Mouse (Mus musculus) liver, embryonic 11.5 days (tissue): ENCODE data around the gene Spock2. TPM values are rescaled to one million over a fixed set of nuclear protein-coding genes. Genes with fewer than 3 reads are reported as not detected.
"Not testable (repeated sequence)": the region's sequence is repeated elsewhere in the genome, so short reads cannot be mapped to it uniquely, and the experiment has no call there.

Source experiments
- ATAC-seq: fragments of 200-750 bp; cut with Nextera tagmentation; replicated peaks from 2 replicates; pipeline ENCODE4 v1.8.0; 2017; ENCODE audit warnings: moderate number of reproducible peaks, mild to moderate bottlenecking, moderate TSS enrichment, moderate library complexity; ENCODE audit not compliant: low FRiP score
- DNase-seq: peaks from one replicate; pipeline ENCODE4 v3.0.0-alpha.2; 2017; ENCODE audit warnings: low spot score
- H3K27ac ChIP-seq: fragments of 300-500 bp; sonication (generic); 2 replicates; pipeline ENCODE4 v1.5.1; 2014; ENCODE audit warnings: mild to moderate bottlenecking, low read depth, low read length, control low read depth
- H3K27me3 ChIP-seq: fragments of 300-500 bp; sonication (generic); replicated peaks from 2 replicates; pipeline ENCODE4 v1.6.1; 2014; ENCODE audit warnings: low read length, mixed read lengths; ENCODE audit not compliant: control insufficient read depth, insufficient read depth
- H3K36me3 ChIP-seq: fragments of 300-500 bp; sonication (generic); 2 replicates; pipeline ENCODE4 v1.6.1; 2014; ENCODE audit warnings: mild to moderate bottlenecking, low read length, moderate library complexity, mixed read lengths; ENCODE audit not compliant: control insufficient read depth, insufficient read depth
- H3K4me1 ChIP-seq: fragments of 300-500 bp; sonication (generic); replicated peaks from 2 replicates; pipeline ENCODE4 v1.6.1; 2014; ENCODE audit warnings: low read length, mixed read lengths; ENCODE audit not compliant: control insufficient read depth, insufficient read depth
- H3K4me2 ChIP-seq: fragments of 300-500 bp; sonication (generic); 2 replicates; pipeline ENCODE4 v1.6.1; 2014; ENCODE audit warnings: mild to moderate bottlenecking, control low read depth, moderate library complexity
- H3K4me3 ChIP-seq: fragments of 300-500 bp; sonication (generic); 2 replicates; pipeline ENCODE4 v1.5.1; 2014; ENCODE audit warnings: low read depth, low read length, control low read depth
- H3K9ac ChIP-seq: fragments of 300-500 bp; sonication (generic); 2 replicates; pipeline ENCODE4 v1.6.1; 2014; ENCODE audit warnings: low read depth, low read length, control low read depth
- H3K9me3 ChIP-seq: fragments of 300-500 bp; sonication (generic); 2 replicates; pipeline ENCODE4 v1.6.1; 2016; ENCODE audit warnings: low read length, inconsistent platforms, mixed read lengths; ENCODE audit not compliant: control insufficient read depth
- WGBS: fragments of 180-500 bp; shearing (Covaris S2); extraction: QIAGEN DNeasy Blood & Tissue Kit; methylation state at CpG from one replicate; pipeline ENCODE4 v1.1.7; 2014; 5-methylcytosine and 5-hydroxymethylcytosine counted together
- polyA plus RNA-seq: library from polyadenylated mRNA; unstranded; fragments of >200 nt; fragmentation: Nextera tagmentation; extraction: Ambion mirVana; gene quantifications from 2 replicates; pipeline ENCODE4 v1.2.1, GENCODE M21; 2014

Spock2 gene
- polyA plus RNA-seq, 1 experiment from 2014 or later, result 0.44 TPM

DNA sequence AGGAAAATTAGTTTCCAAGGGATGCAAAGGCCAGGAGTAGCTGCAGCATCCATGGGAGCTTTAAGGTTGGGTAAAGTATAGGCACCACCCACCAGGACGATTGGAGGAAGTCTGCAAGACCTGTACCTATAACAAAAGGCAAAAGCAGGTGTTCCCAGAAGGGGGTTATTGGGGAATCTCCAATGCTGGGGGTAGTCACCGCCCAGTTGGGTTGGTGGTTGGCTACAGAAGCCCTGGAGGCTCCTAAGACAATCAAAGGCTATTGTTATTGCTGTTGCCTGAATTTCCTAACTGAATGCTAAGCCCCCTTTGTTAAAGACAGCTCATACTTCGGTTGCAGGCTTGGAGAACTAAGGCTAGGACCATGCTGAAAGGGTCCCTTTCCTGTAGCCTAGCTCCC is 60.0 kb downstream of the Spock2 start:
- ATAC-seq (no peak), DNase-seq (no peak)
- H3K27ac ChIP-seq, result no peak overlapping the region
- WGBS, result 28% methylated on average over 3 of the region's 3 CpGs
- H3K9me3 ChIP-seq, result no peaks in the 10 kb centered on the region
- H3K36me3 ChIP-seq, result no peaks in the 10 kb centered on the region
- H3K4me2 ChIP-seq, result no peak overlapping the region
- H3K4me1 ChIP-seq, result no peaks in the 10 kb centered on the region
- H3K27me3 ChIP-seq, result no peaks in the 10 kb centered on the region
- H3K9ac ChIP-seq, result no peak overlapping the region
- no peak overlapping the region for H3K4me3 ChIP-seq

- no peaks in the 10 kb centered on the region for H3K36me3 ChIP-seq
- H3K27ac ChIP-seq, result no peak overlapping the region
- no peaks in the 10 kb centered on the region for H3K9me3 ChIP-seq
- H3K27me3 ChIP-seq, result no peaks in the 10 kb centered on the region
- H3K4me1 ChIP-seq, result no peaks in the 10 kb centered on the region
- ATAC-seq, result no peak
- H3K4me2 ChIP-seq, result no peak overlapping the region
- 55% methylated on average over 2 of the region's 2 CpGs for WGBS
- no peak for DNase-seq
- no peak overlapping the region for H3K9ac ChIP-seq
- no peak overlapping the region for H3K4me3 ChIP-seq
Observed at GRCm38 (mm10) chr10:60168306-60168705, 62.3 kb downstream of the Spock2 start.

- DNase-seq, result no peak
- Histone ChIP-seq H3K4me3 (no peak overlapping the region), H3K4me2 (no peak overlapping the region), H3K9me3 (no peaks in the 10 kb centered on the region), H3K27me3 (no peaks in the 10 kb centered on the region), H3K36me3 (no peaks in the 10 kb centered on the region), H3K9ac (no peak overlapping the region), H3K4me1 (no peaks in the 10 kb centered on the region), H3K27ac (no peak overlapping the region)
- ATAC-seq, result no peak
- WGBS, result 58% methylated on average over 3 of the region's 3 CpGs
Observed at GRCm38 (mm10) chr10:60168960-60169359, 62.9 kb downstream of the Spock2 start.

DNA sequence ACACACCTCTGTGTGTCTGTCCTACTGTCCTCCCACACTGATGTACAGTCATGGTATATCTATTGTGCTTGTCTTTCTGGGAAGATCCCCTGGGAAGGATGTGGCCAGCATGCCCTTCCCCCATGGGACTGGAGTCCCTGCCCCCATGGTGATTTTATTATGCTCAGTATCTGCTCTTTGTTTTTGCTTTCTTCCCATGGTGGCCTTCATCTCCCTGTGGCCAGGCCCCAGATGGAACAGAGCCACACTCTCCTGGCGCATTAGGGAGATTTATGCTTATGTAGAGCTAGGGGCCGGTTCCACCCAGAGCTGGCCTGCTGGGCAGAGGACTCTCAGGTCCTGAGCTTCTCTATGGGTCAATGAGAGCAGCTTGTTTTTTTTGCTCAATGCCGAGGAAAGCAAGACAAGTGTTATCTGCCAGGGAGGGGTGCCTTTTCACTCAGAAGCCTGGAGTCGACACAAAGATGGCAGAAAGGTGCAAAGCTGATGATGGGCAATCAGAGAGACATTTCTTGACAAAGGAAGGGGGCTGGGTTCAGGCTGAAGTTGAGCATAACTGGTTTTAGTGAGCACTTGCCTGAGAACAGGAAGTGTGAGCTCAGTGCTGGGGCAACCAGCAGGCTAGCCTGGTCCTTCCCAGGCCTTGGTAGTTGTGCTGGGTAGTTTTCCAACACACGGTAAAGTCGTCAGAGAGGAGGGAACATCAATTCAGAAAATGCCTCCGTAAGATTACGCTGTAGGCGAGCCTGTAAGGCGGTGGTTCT is 64.5 kb downstream of the Spock2 start:
- H3K4me3 ChIP-seq, result no peak overlapping the region
- H3K27me3 ChIP-seq, result no peaks in the 10 kb centered on the region
- H3K4me2 ChIP-seq, result no peak overlapping the region
- no peak overlapping the region for H3K9ac ChIP-seq
- H3K9me3 ChIP-seq, result no peaks in the 10 kb centered on the region
- no peak overlapping the region for H3K27ac ChIP-seq
- DNase-seq (no peak), ATAC-seq (no peak)
- 68% methylated on average over 10 of the region's 10 CpGs for WGBS
- no peaks in the 10 kb centered on the region for H3K4me1 ChIP-seq
- no peaks in the 10 kb centered on the region for H3K36me3 ChIP-seq

DNA sequence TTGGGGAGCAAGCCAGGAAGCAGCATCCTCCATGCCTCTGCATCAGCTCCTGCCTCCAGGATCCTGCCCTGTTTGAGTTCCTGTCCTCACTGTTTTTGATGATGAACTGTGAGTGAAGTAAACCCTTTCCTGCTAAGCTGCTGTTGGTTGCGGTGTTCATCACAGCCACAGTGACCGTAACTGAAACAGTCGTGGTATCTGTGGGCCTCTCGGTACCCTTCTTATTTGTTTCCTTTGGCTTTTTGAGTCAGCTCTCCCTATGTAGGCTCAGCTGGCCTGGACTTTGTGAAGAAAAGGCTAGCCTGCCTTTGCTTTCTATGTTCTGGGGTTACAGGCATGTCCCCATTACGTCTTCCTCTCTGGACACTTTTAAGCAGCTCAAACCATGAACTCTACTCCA is 65.3 kb downstream of the Spock2 start:
- Histone ChIP-seq H3K27ac (no peak overlapping the region), H3K4me2 (no peak overlapping the region), H3K4me1 (no peaks in the 10 kb centered on the region), H3K27me3 (no peaks in the 10 kb centered on the region), H3K36me3 (no peaks in the 10 kb centered on the region), H3K4me3 (no peak overlapping the region), H3K9ac (no peak overlapping the region), H3K9me3 (no peaks in the 10 kb centered on the region)
- ATAC-seq, result no peak
- 82% methylated on average over 5 of the region's 5 CpGs for WGBS
- DNase-seq, result no peak

DNA sequence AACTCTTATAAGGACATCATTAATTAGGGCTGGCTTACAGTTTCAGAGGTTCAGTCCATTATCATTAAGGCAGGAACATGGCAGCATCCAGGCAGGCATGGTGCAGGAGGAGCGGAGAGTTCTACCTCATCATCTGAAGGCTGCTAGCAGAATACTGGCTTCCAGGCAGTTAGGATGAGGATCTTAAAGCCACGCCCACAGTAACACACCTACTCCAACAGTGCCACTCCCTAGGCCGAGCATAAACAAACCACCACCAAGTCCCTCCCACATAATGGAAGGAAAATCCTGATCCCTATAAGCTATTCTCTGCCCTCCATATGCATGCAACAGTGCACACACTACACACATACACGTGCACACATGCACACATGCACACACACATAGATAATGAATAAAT is 66.3 kb downstream of the Spock2 start:
- Histone ChIP-seq H3K4me2 (no peak overlapping the region), H3K27me3 (no peaks in the 10 kb centered on the region), H3K9me3 (no peaks in the 10 kb centered on the region), H3K9ac (no peak overlapping the region), H3K4me1 (no peaks in the 10 kb centered on the region), H3K4me3 (no peak overlapping the region), H3K27ac (no peak overlapping the region), H3K36me3 (no peaks in the 10 kb centered on the region)
- 78% methylated on average over 4 of the region's 4 CpGs for WGBS
- DNase-seq, result no peak
- ATAC-seq, result no peak

- Histone ChIP-seq H3K9me3 (no peaks in the 10 kb centered on the region), H3K36me3 (no peaks in the 10 kb centered on the region), H3K4me3 (no peak overlapping the region), H3K27ac (no peak overlapping the region), H3K27me3 (no peaks in the 10 kb centered on the region), H3K4me1 (no peaks in the 10 kb centered on the region), H3K4me2 (no peak overlapping the region), H3K9ac (no peak overlapping the region)
- WGBS, result 77% methylated on average over 10 of the region's 10 CpGs
- ATAC-seq (no peak), DNase-seq (no peak)
Observed at GRCm38 (mm10) chr10:60173035-60173434, 67.0 kb downstream of the Spock2 start.

DNA sequence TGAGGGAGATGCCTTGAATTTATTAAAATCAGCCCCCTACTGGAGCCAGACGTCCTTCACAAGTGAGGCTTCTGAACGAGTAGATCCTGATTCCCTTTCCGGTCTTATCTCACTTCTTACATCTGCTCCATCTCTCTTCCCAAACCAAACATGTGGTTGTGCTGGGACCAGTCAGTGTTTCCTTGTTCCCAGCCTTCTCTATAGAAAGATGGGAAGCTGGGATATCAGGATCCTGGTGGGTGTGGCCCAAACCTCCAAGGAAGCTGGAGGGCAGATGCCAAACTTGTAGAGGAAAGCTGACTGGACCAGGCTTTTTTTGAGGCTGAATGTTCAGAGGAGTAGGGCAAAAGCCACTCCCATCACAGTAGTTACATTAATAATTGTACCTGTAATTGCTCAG is 68.5 kb downstream of the Spock2 start:
- H3K4me2 ChIP-seq, result no peak overlapping the region
- H3K27ac ChIP-seq, result no peak overlapping the region
- H3K9me3 ChIP-seq, result no peaks in the 10 kb centered on the region
- no peaks in the 10 kb centered on the region for H3K27me3 ChIP-seq
- H3K4me1 ChIP-seq, result no peaks in the 10 kb centered on the region
- H3K36me3 ChIP-seq, result no peaks in the 10 kb centered on the region
- ATAC-seq (no peak), DNase-seq (no peak)
- no peak overlapping the region for H3K4me3 ChIP-seq
- WGBS, result 52% methylated on average over 3 of the region's 3 CpGs
- H3K9ac ChIP-seq, result no peak overlapping the region

GRCm38 (mm10) chr10:60175306-60175705 is 69.3 kb downstream of the Spock2 start:
- not testable (repeated sequence) for H3K9ac ChIP-seq, H3K27ac ChIP-seq, H3K27me3 ChIP-seq, H3K36me3 ChIP-seq, H3K4me1 ChIP-seq, H3K9me3 ChIP-seq, ATAC-seq, H3K4me3 ChIP-seq, DNase-seq, H3K4me2 ChIP-seq
- 88% methylated on average over 9 of the region's 9 CpGs for WGBS
